Mouse (Mus musculus): ENCODE data around the gene Zfp534.
"Not testable (repeated sequence)": the region's sequence is repeated elsewhere in the genome, so short reads cannot be mapped to it uniquely, and the experiment has no call there.

The Zfp534 gene

DNA sequence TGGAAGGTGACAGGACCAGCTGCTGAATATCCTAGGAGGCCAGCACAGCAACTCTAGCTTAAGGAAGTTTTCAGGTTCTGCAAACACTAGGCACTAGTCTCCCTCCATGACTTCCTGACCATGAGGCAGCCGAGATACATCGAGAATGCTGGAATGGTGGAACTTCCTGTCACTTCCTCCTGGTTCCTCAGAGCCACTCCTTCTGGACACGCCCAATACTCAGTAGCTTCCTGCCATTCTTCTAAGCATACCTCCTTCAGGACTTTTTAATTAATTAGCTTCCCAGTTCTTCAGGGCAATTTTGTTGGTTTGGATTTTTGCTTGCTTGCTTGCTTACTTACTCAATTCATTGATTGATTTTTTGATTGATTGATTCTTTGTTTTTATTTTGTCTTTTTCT lies at the start of gene Zfp534:
Zfp534 (minus strand) TSS at position 101 of the 400 bp plus-strand sequence.
- not testable (repeated sequence) for DNase-seq (ENCODE audit: low spot score)

DNA sequence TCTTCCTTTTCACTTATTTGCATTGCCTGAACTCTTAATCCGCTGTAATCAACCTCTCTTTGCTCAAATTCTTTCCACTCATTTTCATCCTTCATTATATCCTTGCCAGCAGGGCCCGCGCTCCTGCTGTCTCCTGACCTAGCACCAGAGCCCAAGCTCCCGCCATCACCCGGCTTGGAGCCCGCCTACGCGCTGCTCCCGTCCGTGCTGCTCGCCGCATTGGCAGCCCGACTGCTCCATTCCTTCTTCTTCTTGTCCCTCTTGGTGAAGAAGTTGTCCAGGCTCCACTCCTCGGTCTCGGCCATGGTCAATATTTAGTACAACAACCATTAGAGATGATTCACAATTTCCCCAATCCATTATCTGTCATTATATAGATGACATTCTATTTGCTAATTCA lies 43.9 kb upstream of the Zfp534 start:
- not testable (repeated sequence) for DNase-seq (ENCODE audit: low spot score)

DNA sequence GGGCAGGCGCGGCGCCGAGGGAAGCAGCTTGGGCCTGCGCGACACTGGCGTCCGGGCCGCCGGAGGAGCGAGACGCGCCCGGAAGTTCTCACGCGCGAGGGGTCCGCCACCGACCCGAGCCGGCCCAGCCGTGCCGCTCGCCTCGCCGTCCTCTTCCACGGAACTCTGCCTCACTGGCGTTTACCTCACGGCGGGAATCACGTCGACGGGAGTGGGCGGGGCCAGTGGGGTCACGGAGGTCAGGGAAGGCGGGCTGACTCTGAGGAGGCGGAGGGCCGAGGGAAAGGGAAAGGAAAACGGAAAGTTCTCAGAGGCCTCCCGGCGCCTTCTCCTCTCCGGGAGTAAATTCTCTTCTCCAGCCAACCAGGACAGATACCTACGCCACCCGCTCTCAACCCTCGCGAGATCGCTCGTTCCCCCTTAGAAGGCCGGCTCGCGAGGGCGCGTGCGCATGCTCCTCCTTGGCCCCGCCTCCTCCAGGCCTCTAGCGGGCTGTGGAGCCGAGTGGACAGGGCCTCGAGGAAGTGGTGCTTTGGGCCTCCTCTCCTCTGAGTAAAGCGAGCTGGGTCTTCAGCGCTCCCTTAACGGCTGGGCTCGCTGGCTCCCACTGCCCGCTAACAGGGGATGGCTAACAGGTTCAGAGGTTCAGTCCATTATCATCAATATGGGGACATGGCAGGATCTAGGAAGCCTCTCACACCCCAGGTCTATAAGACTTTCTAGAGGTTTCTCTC lies 36.5 kb upstream of the Zfp534 start:
- peak; percentile 59 for DNase-seq (ENCODE audit: low spot score)

DNA sequence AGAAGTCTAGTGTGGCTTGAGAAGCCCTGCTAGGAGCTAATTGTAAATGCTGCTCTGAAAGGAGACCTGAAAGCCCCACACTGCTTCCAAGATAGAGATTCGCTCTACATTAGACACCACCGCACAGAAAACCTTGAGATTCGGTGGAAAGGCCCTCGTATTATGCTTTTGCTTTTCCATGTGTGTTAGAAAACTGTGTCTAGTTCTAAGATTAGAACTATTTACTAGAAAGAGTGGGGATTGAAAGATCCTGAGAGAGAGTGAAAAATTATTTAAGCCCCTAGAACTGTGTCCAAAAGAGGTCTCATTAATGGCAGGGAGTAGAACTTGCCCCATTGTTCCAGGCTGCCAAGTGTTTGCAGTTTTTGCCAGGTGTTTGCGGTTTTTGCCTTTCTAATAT lies 47.1 kb downstream of the Zfp534 start:
- not testable (repeated sequence) for DNase-seq (ENCODE audit: low spot score)

DNA sequence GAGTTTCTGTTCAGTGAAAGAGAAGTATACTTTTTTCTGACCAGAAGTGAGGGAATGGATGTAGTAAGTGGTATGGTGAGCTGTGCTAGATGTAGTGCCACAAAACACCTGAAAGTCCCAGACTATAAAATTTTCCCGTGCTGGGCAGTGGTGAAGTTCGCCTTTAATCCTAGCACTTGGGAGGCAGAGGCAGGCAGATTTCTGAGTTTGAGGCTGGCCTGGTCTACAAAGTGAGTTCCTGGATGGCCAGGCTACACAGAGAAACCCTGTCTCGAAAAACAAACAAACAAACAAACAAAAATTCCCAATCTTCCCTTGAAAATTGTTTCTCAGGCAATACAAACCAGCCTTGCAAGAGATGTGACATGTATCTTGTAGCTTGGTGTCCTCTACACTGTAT lies 54.9 kb downstream of the Zfp534 start:
- not testable (repeated sequence) for DNase-seq (ENCODE audit: low spot score)

DNA sequence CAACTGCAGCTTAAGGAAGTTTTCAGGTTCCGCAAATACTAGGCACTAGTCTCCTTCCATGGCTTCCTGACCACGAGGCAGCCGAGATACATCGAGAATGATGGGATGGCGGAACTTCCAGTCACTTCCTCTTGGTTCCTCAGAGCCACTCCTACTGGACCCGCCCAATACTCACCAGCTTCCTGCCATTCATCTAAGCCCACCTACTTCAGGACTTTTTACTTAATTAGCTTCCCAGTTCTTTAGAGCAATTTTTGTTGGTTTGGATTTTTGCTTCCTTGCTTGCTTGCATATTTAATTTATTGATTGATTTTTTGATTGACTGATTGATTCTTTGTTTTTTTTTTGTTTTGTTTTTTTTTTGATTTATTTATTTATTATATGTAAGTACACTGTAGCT lies 59.9 kb downstream of the Zfp534 start, which contains the start of gene Zfp979:
Zfp979 (minus strand) TSS at position 101 of the 400 bp plus-strand sequence.
- not testable (repeated sequence) for DNase-seq (ENCODE audit: low spot score)

DNA sequence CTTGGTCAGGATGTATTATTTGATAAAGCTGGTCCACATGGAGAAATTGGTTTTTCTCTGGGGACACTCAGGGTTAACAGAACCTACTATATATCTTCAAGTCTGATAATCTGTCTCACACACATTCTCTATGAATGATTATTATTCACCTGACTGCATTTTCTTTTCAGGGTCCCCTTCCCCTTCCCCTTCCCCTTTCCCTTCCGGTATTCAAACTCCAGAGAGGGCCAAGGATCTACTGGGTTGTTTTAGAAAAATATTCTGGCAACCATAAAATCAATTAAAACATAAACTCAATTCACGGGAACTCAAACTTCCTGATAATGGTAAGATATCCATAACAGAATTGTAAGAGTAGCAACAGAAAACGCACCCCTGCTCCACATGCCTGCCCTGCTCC lies 60.4 kb downstream of the Zfp534 start:
- not testable (repeated sequence) for DNase-seq (ENCODE audit: low spot score)

DNA sequence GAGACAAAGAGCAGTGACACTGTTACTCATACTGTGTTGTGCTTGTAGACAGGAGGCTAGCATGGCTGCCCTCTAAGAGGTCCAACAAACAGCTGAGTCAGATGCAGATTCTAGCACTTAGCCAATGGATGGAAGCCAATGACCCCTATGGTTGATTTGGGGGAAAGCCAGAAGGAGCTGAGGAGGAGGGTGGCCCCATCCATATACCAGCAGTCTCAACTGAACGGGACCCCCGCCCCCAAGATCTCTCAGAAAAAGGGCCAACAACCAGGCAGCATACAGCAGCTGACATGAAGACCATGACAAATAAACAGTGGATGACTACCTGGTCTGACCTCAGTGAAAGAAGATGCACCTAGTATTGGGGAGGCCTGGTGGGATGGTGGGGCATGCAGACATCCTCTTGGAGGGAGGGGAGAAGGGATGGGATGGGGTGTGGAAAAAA lies 68.5 kb downstream of the Zfp534 start:
- DNase-seq (ENCODE audit: low spot score) = not testable (repeated sequence)
